Mouse (Mus musculus): ENCODE data around the gene Sun5. TPM values are rescaled to one million over a fixed set of nuclear protein-coding genes. Genes with fewer than 3 reads are reported as not detected.

The Sun5 gene
- polyA plus RNA-seq, 1 experiment, result not detected

Other genes with a start within 250 kb of the Sun5 start
- gene Commd7, start 238.3 kb downstream of the Sun5 start, polyA plus RNA-seq (2012; fragmentation: generic; extraction: Trizol), result 22.3 TPM
- 0.62 TPM for gene Dnmt3b, start 221.6 kb downstream of the Sun5 start, polyA plus RNA-seq (2012; fragmentation: generic; extraction: Trizol)
- not detected for gene Dnmt3c, start 174.4 kb downstream of the Sun5 start, polyA plus RNA-seq (2012; fragmentation: generic; extraction: Trizol)
- 60.5 TPM for gene Mapre1, start 129.8 kb downstream of the Sun5 start, polyA plus RNA-seq (2012; fragmentation: generic; extraction: Trizol)
- 0.04 TPM for gene Efcab8, start 91.2 kb downstream of the Sun5 start, polyA plus RNA-seq (2012; fragmentation: generic; extraction: Trizol)
- not detected for gene Bpifb2, start 4.0 kb upstream of the Sun5 start, polyA plus RNA-seq (2012; fragmentation: generic; extraction: Trizol)
- not detected for gene Bpifb6, start 29.3 kb upstream of the Sun5 start, polyA plus RNA-seq (2012; fragmentation: generic; extraction: Trizol)
- gene Bpifb3, start 47.1 kb upstream of the Sun5 start, polyA plus RNA-seq (2012; fragmentation: generic; extraction: Trizol), result not detected
- not detected for gene Bpifb4, start 67.1 kb upstream of the Sun5 start, polyA plus RNA-seq (2012; fragmentation: generic; extraction: Trizol)
- not detected for gene Bpifa6, start 103.9 kb upstream of the Sun5 start, polyA plus RNA-seq (2012; fragmentation: generic; extraction: Trizol)
- not detected for gene Bpifa2, start 137.2 kb upstream of the Sun5 start, polyA plus RNA-seq (2012; fragmentation: generic; extraction: Trizol)

Measured in myocyte (in vitro differentiated cells).